Mouse (Mus musculus): ENCODE measurements at regions not wholly inside any gene's neighbourhood (a gene's known extent, or its start where the extent isn't known, plus 50 kb on each side); places are given as distances from the start of the nearest gene placed in this dataset.

DNA sequence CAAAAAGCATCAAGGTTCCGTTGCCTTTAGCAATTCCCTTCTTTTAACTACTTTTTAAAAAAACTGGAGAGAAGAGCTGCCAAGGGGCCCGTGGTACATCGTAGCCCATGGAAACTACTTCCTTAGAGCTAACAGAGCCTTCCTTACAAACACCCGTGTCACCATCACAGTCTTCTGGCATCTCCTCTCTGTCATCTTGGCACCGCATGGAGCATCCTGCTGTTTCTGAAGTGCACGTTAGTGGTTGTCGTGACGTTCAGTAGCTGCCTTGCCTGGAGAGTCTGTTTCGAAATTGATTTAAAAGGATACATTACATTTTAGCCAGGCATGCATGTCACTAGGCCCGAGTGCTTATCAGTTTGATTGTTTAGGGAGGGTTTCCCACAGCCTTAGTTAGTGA is 111.4 kb upstream of the Adgrl2 start:
- Histone ChIP-seq H3K9me3 (replicated peaks) (no peaks in the 10 kb centered on the region), H3K4me3 (replicated peaks) (no peak overlapping the region), H3K27ac (replicated peaks) (no peak overlapping the region), H3K9ac (no peak overlapping the region), H3K36me3 (no peaks in the 10 kb centered on the region), H3K4me1 (peaks cover 5% of the 10 kb centered on the region; the same call in 1 of the 2 replicates), H3K4me2 (replicated peaks) (no peak overlapping the region), H3K27me3 (no peaks in the 10 kb centered on the region)
- 69% methylated on average over 10 of the region's 10 CpGs for WGBS
- no peak for ATAC-seq (ENCODE audit: insufficient number of reproducible peaks, low FRiP score, low TSS enrichment, low read depth)

DNA sequence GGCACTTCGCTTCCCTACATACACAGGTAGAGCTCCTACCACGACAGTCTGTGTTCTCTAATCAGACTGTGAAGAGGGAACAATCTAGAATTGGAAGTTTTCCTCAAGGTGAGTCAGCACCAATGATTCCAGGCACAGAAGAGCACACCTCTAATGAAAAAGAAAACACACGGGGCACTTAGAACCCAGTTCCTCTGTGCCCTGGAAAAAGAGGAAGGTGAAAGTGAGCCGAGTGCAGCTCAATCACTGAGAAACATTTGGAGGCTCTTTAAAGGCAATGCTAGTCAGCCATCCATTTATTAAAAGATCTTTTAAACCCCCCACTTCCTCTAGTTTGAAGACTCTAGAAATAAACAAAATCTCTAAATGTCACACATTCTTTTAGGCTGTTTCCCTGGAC is 108.4 kb upstream of the Adgrl2 start:
- H3K27me3 ChIP-seq, result no peaks in the 10 kb centered on the region
- H3K9ac ChIP-seq, result no peak overlapping the region
- no peaks in the 10 kb centered on the region for H3K36me3 ChIP-seq
- no peaks in the 10 kb centered on the region for H3K9me3 ChIP-seq (replicated peaks)
- H3K4me2 ChIP-seq (replicated peaks), result no peak overlapping the region
- no peak for ATAC-seq (ENCODE audit: insufficient number of reproducible peaks, low FRiP score, low TSS enrichment, low read depth)
- H3K4me1 ChIP-seq, result peaks cover 5% of the 10 kb centered on the region; the same call in 1 of the 2 replicates
- no peak overlapping the region for H3K4me3 ChIP-seq (replicated peaks)
- H3K27ac ChIP-seq (replicated peaks), result no peak overlapping the region
- WGBS, result 67% methylated on average over 4 of the region's 4 CpGs

DNA sequence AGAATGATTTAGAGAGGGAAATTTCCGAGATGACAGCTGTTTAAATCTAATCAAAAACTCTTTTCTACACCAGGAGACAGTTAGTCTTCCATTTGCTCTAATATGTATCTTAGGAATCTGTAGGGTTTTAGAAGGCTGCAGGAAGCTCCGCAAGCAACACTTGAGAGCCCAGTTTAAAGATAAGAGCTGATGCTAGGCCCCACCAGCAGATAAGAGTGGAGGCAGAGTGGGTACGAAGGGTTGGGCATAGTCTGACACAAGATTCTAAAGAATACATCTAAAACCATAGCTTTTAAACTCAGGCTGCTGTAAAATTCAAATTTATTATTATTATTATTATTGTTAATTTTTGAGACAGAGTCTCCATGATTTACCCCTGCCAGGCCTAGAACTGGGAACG is 106.7 kb upstream of the Adgrl2 start:
- ATAC-seq (ENCODE audit: insufficient number of reproducible peaks, low FRiP score, low TSS enrichment, low read depth), result no peak
- 75% methylated on average over 4 of the region's 4 CpGs for WGBS
- Histone ChIP-seq H3K36me3 (no peaks in the 10 kb centered on the region), H3K27ac (replicated peaks) (no peak overlapping the region), H3K4me3 (replicated peaks) (no peak overlapping the region), H3K4me1 (peaks cover 6% of the 10 kb centered on the region; the same call in 1 of the 2 replicates), H3K9me3 (replicated peaks) (no peaks in the 10 kb centered on the region), H3K9ac (no peak overlapping the region), H3K4me2 (replicated peaks) (no peak overlapping the region), H3K27me3 (no peaks in the 10 kb centered on the region)

- Histone ChIP-seq H3K27me3 (no peaks in the 10 kb centered on the region), H3K36me3 (no peaks in the 10 kb centered on the region), H3K9me3 (replicated peaks) (no peaks in the 10 kb centered on the region), H3K9ac (no peak overlapping the region), H3K4me3 (replicated peaks) (no peak overlapping the region), H3K4me1 (peaks cover 32% of the 10 kb centered on the region), H3K27ac (replicated peaks) (no peak overlapping the region), H3K4me2 (replicated peaks) (peak overlapping the region; percentile 29)
- ATAC-seq (ENCODE audit: insufficient number of reproducible peaks, low FRiP score, low TSS enrichment, low read depth), result no peak
- WGBS, result 20% methylated on average over 5 of the region's 5 CpGs
Observed at GRCm38 (mm10) chr3:149092649-149093048, 102.3 kb upstream of the Adgrl2 start.

GRCm38 (mm10) chr3:149090103-149090502 is 99.7 kb upstream of the Adgrl2 start:
- Histone ChIP-seq H3K9ac (no peak overlapping the region), H3K36me3 (no peaks in the 10 kb centered on the region), H3K27ac (replicated peaks) (no peak overlapping the region), H3K9me3 (replicated peaks) (no peaks in the 10 kb centered on the region), H3K27me3 (no peaks in the 10 kb centered on the region), H3K4me1 (peaks cover 51% of the 10 kb centered on the region), H3K4me3 (replicated peaks) (no peak overlapping the region), H3K4me2 (replicated peaks) (no peak overlapping the region)
- 27% methylated on average over 5 of the region's 5 CpGs for WGBS
- no peak for ATAC-seq (ENCODE audit: insufficient number of reproducible peaks, low FRiP score, low TSS enrichment, low read depth)

GRCm38 (mm10) chr3:149088621-149089128 is 98.3 kb upstream of the Adgrl2 start:
- WGBS, result 5% methylated on average over 16 of the region's 16 CpGs
- Histone ChIP-seq H3K4me1 (peaks cover 60% of the 10 kb centered on the region), H3K9me3 (replicated peaks) (no peaks in the 10 kb centered on the region), H3K4me3 (replicated peaks) (peak overlapping the region; percentile 31), H3K27ac (replicated peaks) (no peak overlapping the region), H3K36me3 (no peaks in the 10 kb centered on the region), H3K4me2 (replicated peaks) (peak overlapping the region; percentile 60), H3K27me3 (no peaks in the 10 kb centered on the region), H3K9ac (peak overlapping the region; percentile 28)
- ATAC-seq (ENCODE audit: insufficient number of reproducible peaks, low FRiP score, low TSS enrichment, low read depth), result peak; percentile 75

DNA sequence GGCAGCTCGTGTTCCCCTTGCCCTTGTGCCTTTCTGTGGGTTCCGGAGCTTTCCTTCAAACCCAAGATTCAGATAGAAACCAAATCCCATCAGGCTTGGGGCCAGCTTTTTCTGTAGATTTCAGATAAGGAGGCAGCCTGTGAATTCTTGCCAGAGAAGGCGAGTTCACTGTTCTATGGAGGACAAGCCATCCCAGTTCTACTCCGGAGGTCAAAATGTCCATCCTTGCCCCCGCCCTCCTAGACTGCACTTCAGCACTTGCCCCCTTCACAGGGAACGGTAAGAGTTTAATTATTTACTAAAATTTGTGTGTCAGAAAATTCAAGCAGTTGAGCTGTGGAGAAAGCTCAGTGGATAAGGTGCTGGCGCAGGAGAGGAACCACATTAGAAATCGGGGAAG is 97.1 kb upstream of the Adgrl2 start:
- H3K4me2 ChIP-seq (replicated peaks), result no peak overlapping the region
- 63% methylated on average over 8 of the region's 8 CpGs for WGBS
- peaks cover 63% of the 10 kb centered on the region for H3K4me1 ChIP-seq
- no peaks in the 10 kb centered on the region for H3K36me3 ChIP-seq
- no peak for ATAC-seq (ENCODE audit: insufficient number of reproducible peaks, low FRiP score, low TSS enrichment, low read depth)
- H3K9me3 ChIP-seq (replicated peaks), result no peaks in the 10 kb centered on the region
- no peak overlapping the region for H3K9ac ChIP-seq
- H3K27ac ChIP-seq (replicated peaks), result no peak overlapping the region
- H3K27me3 ChIP-seq, result no peaks in the 10 kb centered on the region
- no peak overlapping the region for H3K4me3 ChIP-seq (replicated peaks)

DNA sequence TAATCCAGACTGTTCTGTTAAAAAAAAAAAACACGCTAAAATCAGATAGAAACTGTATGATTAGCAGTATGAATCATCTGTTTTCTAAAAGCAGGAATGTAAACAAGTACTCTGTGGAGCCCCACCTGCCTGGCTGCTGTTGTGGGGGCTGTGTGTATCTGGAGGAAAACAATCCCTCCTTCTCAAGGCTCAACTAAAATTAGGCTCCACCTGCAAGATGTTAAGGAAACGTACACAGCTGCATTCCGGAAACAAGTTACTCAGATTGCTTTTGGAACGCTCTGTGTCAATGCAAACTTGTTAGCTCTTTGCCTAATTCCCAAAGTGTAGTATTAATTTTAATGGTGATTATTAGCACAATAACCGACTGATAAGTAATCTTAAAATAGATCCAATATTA is 96.3 kb upstream of the Adgrl2 start:
- no peak overlapping the region for H3K27ac ChIP-seq (replicated peaks)
- 10% methylated on average over 5 of the region's 5 CpGs for WGBS
- peaks cover 58% of the 10 kb centered on the region for H3K4me1 ChIP-seq
- 0 out of 2 replicates have a peak overlapping the region, but pooled peaks have one; percentile 17 for H3K4me2 ChIP-seq (replicated peaks)
- H3K9ac ChIP-seq, result no peak overlapping the region
- no peaks in the 10 kb centered on the region for H3K27me3 ChIP-seq
- no peak overlapping the region for H3K4me3 ChIP-seq (replicated peaks)
- no peak for ATAC-seq (ENCODE audit: insufficient number of reproducible peaks, low FRiP score, low TSS enrichment, low read depth)
- H3K36me3 ChIP-seq, result no peaks in the 10 kb centered on the region
- H3K9me3 ChIP-seq (replicated peaks), result no peaks in the 10 kb centered on the region

DNA sequence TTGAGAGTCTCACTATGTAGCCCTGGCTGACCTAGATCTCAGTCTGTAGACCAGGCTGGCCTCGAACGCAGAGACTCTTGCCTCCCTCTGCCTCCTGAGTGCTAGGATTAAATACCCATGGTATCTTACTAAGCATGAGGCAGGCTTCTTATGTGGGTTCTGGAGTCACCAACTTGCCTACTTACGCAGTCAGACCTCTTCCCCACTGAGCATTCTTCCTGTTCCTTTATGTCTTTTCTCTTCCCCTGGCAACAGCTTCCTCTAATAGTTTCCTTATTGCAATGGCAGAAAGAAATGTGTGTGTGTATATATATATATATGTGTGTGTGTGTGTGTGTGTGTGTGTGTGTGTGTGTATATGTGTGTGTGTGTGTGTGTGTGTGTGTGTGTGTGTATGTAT is 95.7 kb upstream of the Adgrl2 start:
- H3K4me2 ChIP-seq (replicated peaks), result no peak overlapping the region
- no peak overlapping the region for H3K9ac ChIP-seq
- no peak overlapping the region for H3K4me3 ChIP-seq (replicated peaks)
- 55% methylated on average over 3 of the region's 3 CpGs for WGBS
- peak overlapping the region; percentile 55 for H3K27ac ChIP-seq (replicated peaks)
- no peak for ATAC-seq (ENCODE audit: insufficient number of reproducible peaks, low FRiP score, low TSS enrichment, low read depth)
- peaks cover 58% of the 10 kb centered on the region for H3K4me1 ChIP-seq
- no peaks in the 10 kb centered on the region for H3K27me3 ChIP-seq
- H3K36me3 ChIP-seq, result no peaks in the 10 kb centered on the region
- no peaks in the 10 kb centered on the region for H3K9me3 ChIP-seq (replicated peaks)

DNA sequence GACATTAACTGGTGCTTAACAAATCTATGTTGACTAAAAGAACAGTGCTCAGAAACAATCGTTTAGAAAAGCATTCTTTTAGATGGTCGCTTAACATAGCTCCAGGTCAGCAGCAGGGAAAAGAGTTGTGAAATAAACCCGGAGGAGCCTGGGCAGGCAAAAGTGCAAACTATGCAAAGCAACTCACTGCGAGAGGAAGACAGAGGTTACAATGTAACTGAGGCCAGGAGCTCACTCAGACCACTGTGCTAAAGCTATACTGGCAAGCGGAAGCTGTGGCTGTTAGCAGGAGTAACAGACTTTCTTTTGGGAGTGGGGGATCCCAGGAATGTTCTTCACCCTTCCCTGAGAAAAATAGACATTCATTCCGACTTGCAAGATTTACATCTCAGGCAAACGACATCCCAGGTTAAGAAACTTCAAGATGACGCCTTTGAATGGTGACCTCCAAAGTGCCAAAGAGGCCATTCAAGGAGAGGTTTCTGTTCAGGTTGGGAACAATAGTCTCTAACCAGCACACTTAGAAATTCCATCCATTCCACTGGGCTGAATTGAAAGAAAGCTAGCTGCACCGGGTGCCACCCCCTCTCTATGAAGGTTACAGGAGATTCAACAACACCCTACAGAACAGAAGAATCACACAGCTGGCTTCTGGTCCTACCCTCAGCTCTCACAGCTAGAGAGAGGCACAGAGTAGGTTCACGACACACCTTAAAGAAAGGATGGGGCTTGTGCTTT is 94.7 kb upstream of the Adgrl2 start:
- H3K4me3 ChIP-seq (replicated peaks), result no peak overlapping the region
- no peak overlapping the region for H3K4me2 ChIP-seq (replicated peaks)
- H3K27me3 ChIP-seq, result no peaks in the 10 kb centered on the region
- peaks cover 53% of the 10 kb centered on the region for H3K4me1 ChIP-seq
- 56% methylated on average over 10 of the region's 10 CpGs for WGBS
- no peak overlapping the region for H3K9ac ChIP-seq
- H3K27ac ChIP-seq (replicated peaks), result no peak overlapping the region
- H3K36me3 ChIP-seq, result no peaks in the 10 kb centered on the region
- H3K9me3 ChIP-seq (replicated peaks), result no peaks in the 10 kb centered on the region
- ATAC-seq (ENCODE audit: insufficient number of reproducible peaks, low FRiP score, low TSS enrichment, low read depth), result no peak

GRCm38 (mm10) chr3:149083391-149083790 is 93.0 kb upstream of the Adgrl2 start:
- no peak for ATAC-seq (ENCODE audit: insufficient number of reproducible peaks, low FRiP score, low TSS enrichment, low read depth)
- Histone ChIP-seq H3K27ac (replicated peaks) (no peak overlapping the region), H3K36me3 (no peaks in the 10 kb centered on the region), H3K4me1 (peaks cover 40% of the 10 kb centered on the region), H3K4me3 (replicated peaks) (no peak overlapping the region), H3K27me3 (no peaks in the 10 kb centered on the region), H3K9me3 (replicated peaks) (no peaks in the 10 kb centered on the region), H3K4me2 (replicated peaks) (no peak overlapping the region), H3K9ac (no peak overlapping the region)
- 36% methylated on average over 11 of the region's 11 CpGs for WGBS

DNA sequence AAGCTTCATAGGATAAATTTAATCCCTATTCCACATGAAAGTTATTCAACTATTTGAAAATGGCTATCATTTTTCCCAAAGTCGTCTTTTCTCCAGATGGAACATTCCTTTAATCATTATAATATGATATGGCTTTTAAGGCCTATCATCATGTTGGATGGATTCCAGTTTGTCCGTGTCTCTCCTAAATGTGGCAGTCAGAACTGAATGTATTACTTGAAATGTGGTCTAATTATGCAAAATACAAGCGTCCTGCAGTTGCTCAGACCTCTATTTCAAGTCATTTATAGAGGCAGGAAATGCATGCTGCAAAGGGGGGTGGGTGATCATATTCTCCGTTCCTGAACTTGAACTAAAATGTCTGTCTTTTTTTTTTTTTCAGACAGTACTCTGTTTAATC is 88.5 kb upstream of the Adgrl2 start:
- no peak for ATAC-seq (ENCODE audit: insufficient number of reproducible peaks, low FRiP score, low TSS enrichment, low read depth)
- no peaks in the 10 kb centered on the region for H3K27me3 ChIP-seq
- peaks cover 31% of the 10 kb centered on the region for H3K4me1 ChIP-seq
- H3K27ac ChIP-seq (replicated peaks), result no peak overlapping the region
- no peaks in the 10 kb centered on the region for H3K9me3 ChIP-seq (replicated peaks)
- no peaks in the 10 kb centered on the region for H3K36me3 ChIP-seq
- no peak overlapping the region for H3K9ac ChIP-seq
- no peak overlapping the region for H3K4me2 ChIP-seq (replicated peaks)
- no peak overlapping the region for H3K4me3 ChIP-seq (replicated peaks)
- 18% methylated on average over 4 of the region's 4 CpGs for WGBS

Measured in embryonic facial prominence, embryonic 15.5 days (tissue).